Mouse (Mus musculus): ENCODE measurements around the gene Gm11555. TPM values are rescaled to one million over a fixed set of nuclear protein-coding genes. Genes with fewer than 3 reads are reported as not detected.

Gene Gm11555
- total RNA-seq, 2 experiments from 2014 or later = not detected

Other genes with a start within 250 kb of the Gm11555 start
- not detected for gene Krt12, start 228.0 kb downstream of the Gm11555 start, total RNA-seq (2021)
- under 1 TPM; 0.21 to 0.79 TPM for gene Krt20, start 212.1 kb downstream of the Gm11555 start, total RNA-seq (2021)
- not detected for gene Krt23, start 157.1 kb downstream of the Gm11555 start, total RNA-seq (2021)
- not detected for gene Krt39, start 128.9 kb downstream of the Gm11555 start, total RNA-seq (2021)
- not detected for gene Krt40, start 107.1 kb downstream of the Gm11555 start, total RNA-seq (2021)
- not detected for gene Krtap3-3, start 99.4 kb downstream of the Gm11555 start, total RNA-seq (2021)
- not detected for gene Krtap3-2, start 93.4 kb downstream of the Gm11555 start, total RNA-seq (2021)
- gene Gm11939, start 90.8 kb downstream of the Gm11555 start, total RNA-seq (2021) = not detected
- gene Krtap3-1, start 83.6 kb downstream of the Gm11555 start, total RNA-seq (2021) = not detected
- gene Krtap1-5, start 69.2 kb downstream of the Gm11555 start, total RNA-seq (2021) = not detected
- not detected for gene Krtap1-4, start 66.6 kb downstream of the Gm11555 start, total RNA-seq (2021)
- not detected for gene Krtap1-3, start 58.9 kb downstream of the Gm11555 start, total RNA-seq (2021)
- gene Krtap9-3, start 52.1 kb downstream of the Gm11555 start, total RNA-seq (2021) = not detected
- not detected for gene Gm11938, start 46.9 kb downstream of the Gm11555 start, total RNA-seq (2021)
- not detected for gene Gm11937, start 40.0 kb downstream of the Gm11555 start, total RNA-seq (2021)
- not detected for gene Krtap2-4, start 35.4 kb downstream of the Gm11555 start, total RNA-seq (2021)
- not detected for gene Gm11562, start 29.8 kb downstream of the Gm11555 start, total RNA-seq (2021)
- gene Krtap4-1, start 22.0 kb downstream of the Gm11555 start, total RNA-seq (2021) = not detected
- not detected for gene Krtap4-2, start 15.2 kb downstream of the Gm11555 start, total RNA-seq (2021)
- not detected for gene Krtap4-7, start 6.1 kb downstream of the Gm11555 start, total RNA-seq (2021)
- gene Gm11563, start 8.7 kb upstream of the Gm11555 start, total RNA-seq (2021) = not detected
- gene Krtap4-6, start 15.7 kb upstream of the Gm11555 start, total RNA-seq (2021) = not detected
- gene Gm14190, start 40.5 kb upstream of the Gm11555 start, total RNA-seq (2021) = not detected
- gene Gm14180, start 84.1 kb upstream of the Gm11555 start, total RNA-seq (2021) = not detected
- gene Gm11595, start 122.7 kb upstream of the Gm11555 start, total RNA-seq (2021) = not detected
- gene Krtap4-8, start 130.5 kb upstream of the Gm11555 start, total RNA-seq (2021) = not detected
- gene Krtap4-9, start 135.0 kb upstream of the Gm11555 start, total RNA-seq (2021) = not detected
- gene Gm11596, start 143.2 kb upstream of the Gm11555 start, total RNA-seq (2021) = not detected
- gene Gm11569, start 148.7 kb upstream of the Gm11555 start, total RNA-seq (2021) = not detected
- gene Gm11554, start 154.2 kb upstream of the Gm11555 start, total RNA-seq (2021) = not detected
- not detected for gene Krtap4-13, start 159.7 kb upstream of the Gm11555 start, total RNA-seq (2021)
- gene Gm11564, start 165.4 kb upstream of the Gm11555 start, total RNA-seq (2021) = not detected
- gene 2300003K06Rik, start 187.8 kb upstream of the Gm11555 start, total RNA-seq (2021) = not detected
- gene Krtap4-16, start 201.4 kb upstream of the Gm11555 start, total RNA-seq (2021) = not detected
- gene Gm11568, start 207.7 kb upstream of the Gm11555 start, total RNA-seq (2021) = not detected
- gene Gm11559, start 214.2 kb upstream of the Gm11555 start, total RNA-seq (2021) = not detected
- not detected for gene Krtap9-1, start 223.2 kb upstream of the Gm11555 start, total RNA-seq (2021)
- gene Gm11567, start 229.0 kb upstream of the Gm11555 start, total RNA-seq (2021) = not detected

Measured in heart, postnatal 4 days (tissue).